Mouse (Mus musculus): ENCODE data around the gene Anapc7.
"Not testable (repeated sequence)": the region's sequence is repeated elsewhere in the genome, so short reads cannot be mapped to it uniquely, and the experiment has no call there.

Anapc7 gene

DNA sequence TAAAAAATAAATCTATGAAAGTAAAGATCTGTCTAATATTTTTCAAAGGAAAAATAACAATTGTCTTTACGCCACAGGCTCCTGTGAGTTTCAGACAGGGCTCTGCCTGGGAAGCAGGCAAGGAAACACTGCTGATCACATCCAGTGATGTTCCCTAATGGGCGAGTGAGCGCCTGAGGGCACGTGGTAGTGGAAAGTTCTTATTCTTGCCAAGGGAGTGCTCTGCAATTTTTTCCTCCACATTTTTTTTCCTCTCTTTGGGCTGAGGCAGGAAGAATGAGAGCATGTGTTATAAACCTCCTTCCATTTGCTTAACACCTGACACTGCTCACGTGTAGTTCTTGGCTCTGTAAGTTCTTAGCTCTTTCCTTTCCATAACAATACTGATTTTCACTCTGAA is 60.4 kb downstream of the Anapc7 start:
- H3K36me3 ChIP-seq (ENCODE audit: control insufficient read depth, insufficient read depth, low read length, poor library complexity, severe bottlenecking) = peaks cover 8% of the 10 kb centered on the region; the same call in 1 of the 2 replicates
- H3K27me3 ChIP-seq (ENCODE audit: control insufficient read depth, insufficient read depth, low read length, poor library complexity, severe bottlenecking) = no peaks in the 10 kb centered on the region
- DNase-seq (ENCODE audit: low read depth, low spot score) = no peak

DNA sequence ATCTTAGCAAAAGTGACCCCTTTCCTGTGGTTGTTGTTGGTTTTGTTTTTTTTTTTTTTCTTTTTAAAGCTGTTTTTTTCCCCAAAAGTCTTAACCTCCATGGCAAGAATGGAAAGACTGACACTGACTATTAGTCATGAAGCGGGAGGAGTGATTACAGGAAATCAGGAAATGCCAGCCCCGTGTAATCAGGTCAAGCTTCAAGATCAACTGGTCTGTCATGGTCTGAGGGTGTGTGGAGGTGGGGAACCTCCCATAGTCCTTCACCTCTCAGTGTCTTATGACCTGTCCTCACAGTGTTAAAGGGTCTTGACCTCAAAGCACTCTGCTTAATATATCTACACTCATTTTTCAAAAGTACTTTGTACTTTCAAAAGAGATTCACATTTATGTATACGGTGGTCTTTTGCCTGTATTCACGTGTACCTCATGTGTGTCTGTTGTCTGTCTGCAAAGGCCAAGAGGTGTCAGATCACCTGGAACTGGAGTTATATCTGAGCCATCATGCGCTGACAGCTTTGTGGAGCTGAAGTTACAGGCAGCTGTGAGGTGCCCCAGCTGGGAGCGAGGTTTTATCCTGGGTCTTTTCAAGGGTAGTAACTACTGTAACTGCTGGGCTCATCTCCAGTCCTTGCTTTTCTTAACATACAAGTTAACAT is 61.4 kb downstream of the Anapc7 start:
- no peak for DNase-seq (ENCODE audit: low read depth, low spot score)

DNA sequence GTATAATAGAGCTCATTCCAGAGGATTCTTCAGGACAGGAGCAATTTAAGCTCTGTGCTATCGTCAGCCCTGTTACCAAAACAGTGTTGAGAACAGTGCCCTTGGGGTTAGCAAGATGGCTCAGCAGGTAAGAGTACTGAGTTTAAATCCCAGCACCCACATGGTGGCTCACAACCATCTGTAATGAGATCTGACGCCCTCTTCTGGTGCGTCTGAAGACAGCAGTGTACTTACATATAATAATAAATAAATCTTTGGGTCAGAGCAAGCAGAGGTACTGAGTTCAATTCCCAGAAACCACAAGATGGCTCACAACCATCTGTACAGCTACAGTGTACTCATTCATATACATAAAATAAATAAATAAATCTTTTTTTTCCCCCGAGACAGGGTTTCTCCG is 64.8 kb downstream of the Anapc7 start:
- DNase-seq (ENCODE audit: low read depth, low spot score); H3K27me3 ChIP-seq (ENCODE audit: control insufficient read depth, insufficient read depth, low read length, poor library complexity, severe bottlenecking): not testable (repeated sequence)
- H3K36me3 ChIP-seq (ENCODE audit: control insufficient read depth, insufficient read depth, low read length, poor library complexity, severe bottlenecking) = peaks cover 18% of the 10 kb centered on the region; the same call in 1 of the 2 replicates

More for the DNA sequence above, 61.4 kb downstream of the Anapc7 start:
- Histone ChIP-seq H3K27me3 (ENCODE audit: control insufficient read depth, insufficient read depth, low read length, poor library complexity, severe bottlenecking) (no peaks in the 10 kb centered on the region), H3K36me3 (ENCODE audit: control insufficient read depth, insufficient read depth, low read length, poor library complexity, severe bottlenecking) (peaks cover 8% of the 10 kb centered on the region; the same call in 1 of the 2 replicates)

DNA sequence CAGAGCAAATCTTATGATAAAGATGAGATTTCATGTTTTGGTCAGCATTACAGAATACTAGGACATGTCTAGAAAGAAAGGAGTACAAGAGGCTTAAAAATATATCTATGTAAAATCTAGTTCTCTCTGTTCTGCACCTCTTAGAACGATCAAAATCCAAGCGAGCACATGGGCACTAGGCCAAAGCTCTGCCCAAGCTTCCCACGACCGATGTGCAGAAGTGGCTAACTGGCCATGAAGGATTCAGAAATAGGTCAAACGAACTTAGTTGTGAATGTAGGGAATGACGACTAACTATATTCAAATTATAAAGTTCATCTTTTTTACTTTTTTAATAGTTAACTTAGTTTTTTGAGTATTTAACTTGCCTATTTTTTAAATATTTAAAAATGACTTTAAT is 66.3 kb downstream of the Anapc7 start:
- no peaks in the 10 kb centered on the region for H3K27me3 ChIP-seq (ENCODE audit: control insufficient read depth, insufficient read depth, low read length, poor library complexity, severe bottlenecking)
- peaks cover 18% of the 10 kb centered on the region; the same call in 1 of the 2 replicates for H3K36me3 ChIP-seq (ENCODE audit: control insufficient read depth, insufficient read depth, low read length, poor library complexity, severe bottlenecking)
- DNase-seq (ENCODE audit: low read depth, low spot score) = no peak

- Histone ChIP-seq H3K36me3 (ENCODE audit: control insufficient read depth, insufficient read depth, low read length, poor library complexity, severe bottlenecking) (peaks cover 13% of the 10 kb centered on the region; the same call in 1 of the 2 replicates), H3K27me3 (ENCODE audit: control insufficient read depth, insufficient read depth, low read length, poor library complexity, severe bottlenecking) (no peaks in the 10 kb centered on the region)
- DNase-seq (ENCODE audit: low read depth, low spot score) = no peak
Observed at GRCm38 (mm10) chr5:122490148-122490547, 68.7 kb downstream of the Anapc7 start.

DNA sequence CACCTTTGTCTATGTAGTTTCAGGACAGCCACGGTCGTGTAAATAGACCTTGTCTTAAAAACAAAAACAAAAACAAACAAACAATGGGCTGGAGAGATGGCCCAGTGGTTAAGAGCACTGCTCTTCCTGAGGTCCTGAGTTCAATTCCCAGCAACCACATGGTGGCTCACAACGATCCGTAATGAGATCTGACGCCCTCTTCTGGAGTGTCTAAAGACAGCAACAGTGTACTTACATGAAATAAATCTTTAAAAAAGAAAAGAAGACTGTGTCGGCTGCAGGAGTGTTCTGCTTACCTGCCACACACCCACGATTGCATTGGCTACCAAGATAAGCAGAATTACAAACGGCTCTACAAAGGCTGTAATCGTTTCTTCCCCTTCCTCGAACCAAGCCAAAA is 69.9 kb downstream of the Anapc7 start:
- Histone ChIP-seq H3K27me3 (ENCODE audit: control insufficient read depth, insufficient read depth, low read length, poor library complexity, severe bottlenecking) (no peaks in the 10 kb centered on the region), H3K36me3 (ENCODE audit: control insufficient read depth, insufficient read depth, low read length, poor library complexity, severe bottlenecking) (peaks cover 16% of the 10 kb centered on the region; the same call in 1 of the 2 replicates)
- no peak for DNase-seq (ENCODE audit: low read depth, low spot score)

DNA sequence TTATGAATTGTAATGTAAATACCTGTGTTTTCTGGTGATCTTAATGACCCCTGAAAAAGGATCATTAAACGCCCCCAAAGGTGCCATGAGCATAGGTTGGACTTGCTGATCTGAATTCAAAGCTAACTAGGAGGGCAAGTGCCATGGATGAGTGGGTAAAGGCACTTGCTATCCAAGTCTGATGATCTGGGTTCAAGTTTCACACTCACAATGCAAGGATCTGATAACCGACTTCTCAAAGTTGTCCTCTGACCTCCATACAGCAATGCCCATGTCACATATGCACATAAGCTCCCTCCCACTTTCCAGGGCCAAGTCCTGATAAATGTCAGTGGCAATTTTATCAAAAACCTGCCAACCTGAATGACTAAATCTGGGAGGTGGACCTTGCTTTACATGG is 71.5 kb downstream of the Anapc7 start:
- no peak for DNase-seq (ENCODE audit: low read depth, low spot score)
- Histone ChIP-seq H3K27me3 (ENCODE audit: control insufficient read depth, insufficient read depth, low read length, poor library complexity, severe bottlenecking) (no peaks in the 10 kb centered on the region), H3K36me3 (ENCODE audit: control insufficient read depth, insufficient read depth, low read length, poor library complexity, severe bottlenecking) (peaks cover 17% of the 10 kb centered on the region)

- DNase-seq (ENCODE audit: low read depth, low spot score) = no peak
- peaks cover 14% of the 10 kb centered on the region for H3K36me3 ChIP-seq (ENCODE audit: control insufficient read depth, insufficient read depth, low read length, poor library complexity, severe bottlenecking)
- H3K27me3 ChIP-seq (ENCODE audit: control insufficient read depth, insufficient read depth, low read length, poor library complexity, severe bottlenecking) = no peaks in the 10 kb centered on the region
Observed at GRCm38 (mm10) chr5:122494449-122494848, 73.0 kb downstream of the Anapc7 start.
